Mouse (Mus musculus) left cerebral cortex, postnatal 25 days (tissue): ENCODE data around the gene 1810030O07Rik. TPM values are rescaled to one million over a fixed set of nuclear protein-coding genes. Genes with fewer than 3 reads are reported as not detected.
"Not testable (repeated sequence)": the region's sequence is repeated elsewhere in the genome, so short reads cannot be mapped to it uniquely, and the experiment has no call there.

Experiments
- DNase-seq, 2 experiments: peaks; one replicate each; pipeline ENCODE4 v3.0.0; 2022; ENCODE audit warnings: low spot score in 2 of 2, mixed read lengths in 1 of 2
- intact Hi-C: fragments of 180-260 bp; cut with DNase I; formaldehyde crosslinking; loops from one replicate; pipeline ENCODE4 v1.15.1; 2025
- total RNA-seq, 2 experiments: library from RNA; stranded (reverse); gene quantifications; 2 replicates each; pipeline ENCODE4 v1.2.3; 2021

The 1810030O07Rik gene
- 10 to 100 TPM; 12.8 to 16.9 TPM for total RNA-seq

GRCm38 (mm10) chrX:12673054-12673775, at the start of gene 1810030O07Rik:
Gene 1810030O07Rik, minus strand, starts transcription at chrX:12673668.
- DNase-seq: peak; percentile 87 to 96
- intact Hi-C loops: loop anchor here (5.0 to 10.0 kb wide), 2 partner anchors 89 to 402 kb away; partner anchors contain the start of genes Med14 and Usp9x

GRCm38 (mm10) chrX:12716036-12716435, 42.6 kb upstream of the 1810030O07Rik start:
- DNase-seq: no peak
- intact Hi-C loops: no loop called here

GRCm38 (mm10) chrX:12713796-12714195, 40.3 kb upstream of the 1810030O07Rik start:
- intact Hi-C loops: no loop called here
- DNase-seq: no peak

GRCm38 (mm10) chrX:12686910-12687309, 13.4 kb upstream of the 1810030O07Rik start:
- intact Hi-C loops: no loop called here
- no peak for DNase-seq

- intact Hi-C loops: no loop called here
- DNase-seq: no peak
Observed at GRCm38 (mm10) chrX:12686071-12686470, 12.6 kb upstream of the 1810030O07Rik start.

GRCm38 (mm10) chrX:12677396-12677795, 3.9 kb upstream of the 1810030O07Rik start:
- intact Hi-C loops: loop anchor here (5.0 to 10.0 kb wide), 2 partner anchors 160 to 397 kb away; partner anchors contain the start of gene Usp9x
- DNase-seq: peak; percentile 45 to 54

GRCm38 (mm10) chrX:12653879-12654278, 19.6 kb downstream of the 1810030O07Rik start:
- intact Hi-C loops: no loop called here
- peak; percentile 6 to 67 for DNase-seq

GRCm38 (mm10) chrX:12651906-12652305, 21.6 kb downstream of the 1810030O07Rik start:
- no peak for DNase-seq
- intact Hi-C loops: no loop called here

- peak; percentile 17 to 45 for DNase-seq
- intact Hi-C loops: loop anchor here (5.0 kb wide), 1 partner anchor 88 kb away; no protein-coding TSS in a partner anchor
Observed at GRCm38 (mm10) chrX:12645531-12646304, 27.8 kb downstream of the 1810030O07Rik start.

GRCm38 (mm10) chrX:12644976-12645375, 28.5 kb downstream of the 1810030O07Rik start:
- no peak for DNase-seq
- intact Hi-C loops: loop anchor here (5.0 kb wide), 1 partner anchor 88 kb away; no protein-coding TSS in a partner anchor

- DNase-seq: no peak
- intact Hi-C loops: no loop called here
Observed at GRCm38 (mm10) chrX:12625131-12625530, 48.3 kb downstream of the 1810030O07Rik start.

GRCm38 (mm10) chrX:12612360-12612759, 61.1 kb downstream of the 1810030O07Rik start:
- DNase-seq, intact Hi-C loops: not testable (repeated sequence)

GRCm38 (mm10) chrX:12611211-12611610, 62.3 kb downstream of the 1810030O07Rik start:
- intact Hi-C loops: no loop called here
- no peak for DNase-seq

- DNase-seq, intact Hi-C loops: not testable (repeated sequence)
Observed at GRCm38 (mm10) chrX:12610541-12610940, 62.9 kb downstream of the 1810030O07Rik start.

Other genes starting within 250 kb of the 1810030O07Rik start
- gene Atp6ap2, start 85.9 kb downstream of the 1810030O07Rik start, total RNA-seq: 100 to 1,000 TPM; 222 to 239 TPM
- gene Med14, start 88.4 kb upstream of the 1810030O07Rik start, total RNA-seq: 10 to 100 TPM; 81.2 to 83.1 TPM